Mouse (Mus musculus): ENCODE data around the gene Ghitm.

The Ghitm gene

DNA sequence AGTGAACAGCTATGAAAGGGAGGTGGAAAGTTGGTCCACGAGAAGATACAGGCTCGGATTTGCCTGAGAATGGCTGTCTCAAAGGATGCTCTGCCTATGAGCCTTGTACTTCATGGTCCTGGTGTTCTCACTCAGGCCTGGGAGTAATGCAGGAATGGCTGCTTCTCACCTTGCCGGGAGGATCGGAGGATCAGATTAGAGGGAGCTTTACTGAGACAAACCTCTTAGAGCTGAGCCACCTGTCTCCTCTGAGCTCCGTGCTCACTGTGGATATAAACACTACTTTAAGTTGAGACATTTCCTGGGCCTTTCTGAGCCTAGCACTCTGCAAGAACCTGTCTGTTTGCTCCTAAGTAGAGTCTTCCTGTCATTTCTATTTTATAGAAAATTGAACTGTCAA lies 33.5 kb downstream of the Ghitm start:
- no peak for DNase-seq

DNA sequence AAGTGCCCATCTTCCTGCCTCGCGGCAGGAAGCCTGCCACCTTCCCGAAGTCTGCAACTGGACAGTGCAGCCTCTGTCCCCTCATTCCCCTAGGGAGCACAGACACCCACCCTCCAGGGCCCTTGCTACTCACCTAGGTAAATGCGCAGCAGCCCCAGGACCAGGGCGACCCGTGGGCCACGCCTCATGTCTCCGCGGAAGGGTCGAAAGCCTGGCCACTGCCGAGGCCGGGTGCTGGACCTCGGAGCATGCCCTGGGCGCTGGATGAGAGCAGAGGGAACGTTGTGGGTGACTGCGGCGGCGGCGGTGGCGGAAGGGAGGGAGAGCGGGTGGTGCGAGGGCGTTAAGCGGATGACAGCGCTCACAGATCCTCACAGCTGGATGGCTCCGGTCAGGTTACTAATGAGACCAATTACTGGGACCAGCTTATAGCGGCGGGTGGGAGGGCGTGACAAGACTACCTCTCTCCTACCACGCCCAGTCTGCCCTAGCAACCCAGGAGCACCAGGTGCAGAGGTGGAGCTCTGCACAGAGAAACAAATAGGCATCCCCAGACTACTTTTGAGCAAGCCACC lies 37.0 kb downstream of the Ghitm start, which contains the start of gene Cdhr1:
Cdhr1 (minus strand) TSS at position 392 of the 575 bp plus-strand sequence.
- DNase-seq: no peak

DNA sequence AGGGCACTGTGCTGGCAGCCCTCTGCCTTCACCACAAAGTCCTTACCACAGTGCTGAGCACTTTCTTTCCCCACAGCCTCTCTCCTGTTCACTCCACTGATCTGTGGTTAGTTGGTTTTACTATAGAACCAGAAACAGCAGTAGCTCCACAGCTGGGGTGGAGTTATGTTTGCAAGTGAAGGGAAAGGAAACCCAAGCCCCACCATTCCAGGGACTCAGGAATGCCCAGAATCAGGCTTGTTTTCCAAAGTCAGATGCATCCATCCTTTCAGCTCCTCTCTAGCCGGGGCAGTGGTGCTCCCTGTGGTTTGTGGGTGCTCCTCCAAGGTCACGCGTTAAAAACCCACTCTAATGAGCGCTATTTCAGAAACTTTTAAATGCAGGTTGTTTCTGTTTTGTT lies 39.5 kb downstream of the Ghitm start:
- DNase-seq: no peak

DNA sequence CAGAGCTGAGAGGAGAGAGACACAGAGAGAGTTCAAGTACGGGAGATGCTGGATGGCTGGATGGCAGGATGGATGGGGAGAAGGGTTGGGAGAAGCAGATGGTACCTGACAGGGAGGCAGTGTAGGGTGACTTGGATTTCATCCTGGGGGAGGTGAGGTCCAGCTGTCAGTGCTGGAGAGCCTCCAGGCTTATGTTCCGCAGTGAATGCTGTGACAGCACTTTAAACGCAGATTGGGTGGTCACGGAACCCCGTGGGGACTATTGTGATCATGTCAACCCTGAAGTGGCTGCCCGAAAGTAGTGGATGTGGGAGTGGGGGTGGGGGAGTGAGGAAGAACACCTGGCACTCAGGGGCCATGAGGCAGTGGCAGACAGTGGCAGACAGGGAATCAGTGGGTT lies 40.6 kb downstream of the Ghitm start:
- no peak for DNase-seq

DNA sequence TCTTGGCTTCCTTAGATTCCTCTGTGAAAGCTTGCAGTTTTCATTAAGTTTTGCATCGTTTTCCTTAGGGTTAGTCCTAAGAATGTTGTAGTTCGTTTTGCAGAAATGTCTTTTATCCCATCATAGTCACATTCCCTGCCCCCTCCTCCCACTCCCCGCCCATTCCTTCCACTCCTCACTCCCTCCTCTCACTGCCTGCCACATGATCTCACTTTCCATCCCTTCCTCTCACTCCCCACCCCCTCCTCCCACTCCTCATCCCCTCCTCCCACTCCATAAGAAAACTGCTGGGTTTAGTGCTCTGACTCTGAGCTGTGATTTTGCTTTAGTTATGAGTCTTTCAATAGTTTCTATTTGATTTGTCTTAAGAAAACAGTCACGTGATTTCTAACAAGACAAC lies 51.3 kb downstream of the Ghitm start:
- DNase-seq: no peak

DNA sequence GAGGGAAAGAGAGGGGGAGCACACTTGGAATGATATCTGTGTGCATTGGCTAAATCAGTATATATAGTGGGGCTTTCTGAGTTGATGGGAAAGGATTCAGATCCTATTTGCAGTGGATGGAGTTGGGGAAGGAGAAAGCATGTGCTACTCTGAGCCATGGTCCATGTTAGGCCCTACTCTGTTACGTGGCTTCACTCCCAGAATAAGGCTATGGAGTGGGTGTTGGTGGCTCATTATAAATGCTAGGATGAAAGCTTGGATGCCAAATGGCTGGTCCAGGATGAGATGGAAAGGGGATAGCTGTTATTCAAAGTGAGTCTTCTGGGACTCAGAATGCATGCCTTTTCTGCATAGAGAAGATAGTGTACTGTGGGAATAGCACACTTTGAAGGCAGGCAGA lies 54.3 kb downstream of the Ghitm start:
- DNase-seq: no peak

Data from thymus, postnatal 36 days (tissue).